Mouse (Mus musculus) G1E-ER4 (cell line): ENCODE data around the gene Brk1. TPM values are rescaled to one million over a fixed set of nuclear protein-coding genes. Genes with fewer than 3 reads are reported as not detected.

Experiments used
- GATA1 ChIP-seq: IDR thresholded peaks from one replicate; pipeline ENCODE4 v1.8.0; 2012; ENCODE audit warnings: low read length, inconsistent platforms
- polyA plus RNA-seq: library from polyadenylated mRNA; stranded (reverse); fragments of >175 nt; gene quantifications from 2 replicates; pipeline ENCODE4 v1.2.3, GENCODE M21; 2012

Brk1 gene
- polyA plus RNA-seq, 1 experiment, result 29.9 TPM

DNA sequence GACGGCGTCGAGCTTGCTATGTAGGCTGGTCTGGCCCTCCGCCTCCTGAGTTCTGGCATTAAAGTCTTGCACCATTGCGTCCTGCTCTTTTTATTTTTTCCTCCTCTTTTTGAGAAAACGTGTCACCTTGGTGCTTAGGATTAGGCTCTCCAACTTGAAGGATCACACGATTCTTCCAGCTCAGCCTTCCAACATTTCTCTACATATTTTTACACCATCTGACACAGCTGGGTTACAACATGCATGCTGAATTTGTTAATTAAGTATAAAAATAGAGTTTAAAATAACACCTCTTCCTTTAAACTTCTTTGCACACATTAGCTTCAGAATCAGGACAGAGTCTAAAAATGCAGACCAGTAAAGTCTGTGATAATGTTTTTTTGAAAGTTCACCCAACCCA lies 4.7 kb downstream of the Brk1 start:
- no peak for TF ChIP-seq GATA1

DNA sequence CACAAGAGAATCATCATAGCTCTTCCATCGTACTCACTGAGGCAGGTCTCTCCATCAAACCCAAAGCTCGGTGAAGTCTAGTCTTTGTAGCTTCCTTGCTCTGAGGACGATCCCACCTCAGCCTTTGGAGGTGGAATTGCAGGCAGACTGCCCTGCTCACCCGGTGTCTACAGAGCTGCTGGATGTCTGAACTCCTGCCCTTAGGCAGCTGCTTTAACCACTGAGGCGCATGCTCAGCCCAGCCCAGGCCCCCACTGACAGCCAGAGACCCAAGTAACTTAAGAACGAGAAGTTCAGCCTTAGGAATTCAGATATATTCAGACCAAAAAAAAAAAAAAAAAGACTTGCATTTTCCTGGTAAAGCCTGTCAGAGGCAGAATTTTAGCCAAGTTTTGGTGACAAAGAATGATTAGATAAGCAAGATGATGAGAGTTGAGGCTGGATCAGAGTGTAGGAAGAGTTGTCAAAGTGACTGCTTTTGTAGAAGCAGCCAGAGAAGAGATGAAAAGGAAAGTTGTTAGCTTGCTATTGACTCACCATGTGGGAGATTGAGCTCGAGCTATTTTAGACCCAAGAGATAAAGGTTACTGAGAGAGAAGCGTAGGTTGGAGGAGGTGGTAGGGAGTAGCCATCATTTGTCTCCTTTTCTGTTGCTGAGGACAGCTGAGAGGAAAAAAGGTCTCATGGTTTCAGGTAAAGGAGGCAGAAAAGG lies 7.8 kb downstream of the Brk1 start:
- no peak for TF ChIP-seq GATA1

DNA sequence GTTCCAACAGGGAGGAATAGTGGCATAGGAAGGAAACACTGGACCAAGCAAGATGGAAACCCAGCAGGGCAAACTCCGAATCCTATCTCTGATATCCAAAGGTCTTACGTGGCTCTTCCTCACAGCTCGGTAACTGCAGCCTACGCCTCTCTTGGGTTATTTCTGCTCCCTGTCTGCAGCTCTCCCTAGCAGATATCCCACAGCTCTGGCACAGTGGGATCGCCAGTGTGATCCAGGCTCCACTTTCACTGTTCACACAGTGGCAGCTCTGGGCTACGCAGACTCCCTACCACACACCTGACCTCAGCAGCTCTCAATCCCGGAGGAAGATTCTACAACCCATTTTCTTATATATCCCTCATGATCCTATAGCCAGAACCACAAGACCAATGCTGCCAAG lies 9.6 kb downstream of the Brk1 start:
- no peak for TF ChIP-seq GATA1

DNA sequence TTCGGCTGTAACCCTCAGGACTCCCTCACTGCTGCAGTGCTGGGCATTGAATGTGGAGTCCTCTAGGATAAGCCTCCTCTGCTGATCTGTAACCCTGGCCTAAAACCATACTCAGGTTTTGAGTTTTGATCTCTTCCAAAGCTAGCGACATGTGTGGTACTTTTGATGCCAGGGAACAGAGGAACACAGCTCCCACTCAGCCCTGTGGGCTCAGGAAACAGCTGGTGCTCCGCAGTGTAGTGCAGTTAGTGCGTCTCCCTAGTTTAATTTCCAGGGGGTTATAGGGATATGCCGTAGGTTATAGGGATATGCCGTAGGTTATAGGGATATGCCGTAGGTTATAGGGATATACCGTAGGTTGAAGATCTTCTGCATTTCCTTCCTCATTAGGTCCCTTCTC lies 10.4 kb downstream of the Brk1 start:
- no peak for TF ChIP-seq GATA1

DNA sequence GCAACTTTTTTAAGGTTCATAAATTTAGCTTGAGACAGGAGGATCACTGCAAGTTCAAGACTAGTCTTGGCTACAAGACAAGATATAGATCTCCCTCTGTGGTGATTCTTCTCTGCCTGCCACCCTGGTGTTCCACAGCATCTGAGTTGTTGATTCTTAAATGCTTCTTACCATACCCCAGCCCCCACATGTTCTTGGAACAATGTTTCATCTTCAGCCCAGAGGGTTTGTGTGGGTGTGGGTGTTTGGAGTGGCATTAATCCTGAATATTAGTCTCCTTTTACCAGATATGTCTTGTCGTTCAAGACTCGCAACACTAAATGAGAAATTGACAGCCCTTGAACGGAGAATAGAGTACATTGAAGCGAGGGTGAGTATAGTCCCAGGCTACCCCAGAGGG lies 10.9 kb downstream of the Brk1 start:
- TF ChIP-seq GATA1, result no peak

DNA sequence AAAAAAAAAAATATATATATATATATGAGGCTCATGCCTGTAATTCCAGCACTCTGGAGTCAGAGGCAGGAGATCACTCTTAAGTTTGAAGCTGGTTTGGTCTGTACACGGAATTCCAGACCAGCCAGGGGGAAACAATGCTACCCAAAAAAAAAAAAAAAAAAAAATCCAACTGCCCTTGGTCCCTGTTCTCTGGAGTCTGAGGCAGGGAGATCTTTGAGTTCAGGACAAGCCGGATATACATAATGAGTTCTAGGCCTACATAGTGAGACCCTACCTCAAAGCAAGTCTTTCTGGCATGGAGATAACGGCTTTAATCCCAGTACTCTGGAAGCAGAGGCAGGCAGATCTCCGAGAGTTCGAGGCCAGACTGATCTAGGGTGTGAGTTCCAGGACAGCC lies 18.8 kb downstream of the Brk1 start:
- TF ChIP-seq GATA1, result no peak

DNA sequence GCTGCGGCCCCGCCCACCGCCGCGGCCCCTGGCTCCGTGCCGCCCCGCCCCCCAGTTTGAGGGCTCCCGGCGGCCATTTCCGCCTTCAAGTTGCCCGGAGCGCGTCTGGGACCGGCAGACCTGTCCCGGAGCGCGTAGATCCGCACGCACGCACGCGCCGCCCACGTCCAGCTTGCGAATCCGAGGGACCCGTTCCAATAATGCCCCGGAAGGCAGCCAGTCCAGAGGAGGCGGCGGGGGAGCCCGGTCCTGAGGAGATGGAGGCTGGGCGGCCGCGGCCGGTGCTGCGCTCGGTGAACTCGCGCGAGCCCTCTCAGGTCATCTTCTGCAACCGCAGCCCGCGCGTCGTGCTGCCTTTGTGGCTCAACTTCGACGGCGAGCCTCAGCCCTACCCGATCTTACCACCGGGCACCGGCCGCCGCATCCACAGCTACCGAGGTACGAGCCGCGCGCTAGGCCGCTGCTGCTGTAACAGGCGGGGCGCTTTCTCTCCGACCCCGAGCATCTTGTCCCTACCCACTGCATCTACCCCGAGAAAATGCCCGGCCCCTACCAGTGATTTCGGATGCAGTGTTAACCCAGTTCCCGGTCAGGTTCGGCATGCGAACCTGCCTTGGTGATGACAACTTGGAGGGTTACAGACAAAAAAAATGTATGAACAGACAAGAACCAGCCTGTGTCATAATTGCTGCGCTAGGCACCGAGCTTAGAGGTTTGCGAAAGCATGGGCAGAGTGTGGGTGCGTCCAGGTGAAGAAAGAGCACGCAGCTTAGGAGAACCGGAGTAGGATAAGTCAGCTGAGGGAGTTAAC lies 19.6 kb downstream of the Brk1 start, which contains the start of gene Vhl:
Gene Vhl, plus strand, starts transcription at position 19 of the 811 bp plus-strand sequence.
- TF ChIP-seq GATA1, result no peak

DNA sequence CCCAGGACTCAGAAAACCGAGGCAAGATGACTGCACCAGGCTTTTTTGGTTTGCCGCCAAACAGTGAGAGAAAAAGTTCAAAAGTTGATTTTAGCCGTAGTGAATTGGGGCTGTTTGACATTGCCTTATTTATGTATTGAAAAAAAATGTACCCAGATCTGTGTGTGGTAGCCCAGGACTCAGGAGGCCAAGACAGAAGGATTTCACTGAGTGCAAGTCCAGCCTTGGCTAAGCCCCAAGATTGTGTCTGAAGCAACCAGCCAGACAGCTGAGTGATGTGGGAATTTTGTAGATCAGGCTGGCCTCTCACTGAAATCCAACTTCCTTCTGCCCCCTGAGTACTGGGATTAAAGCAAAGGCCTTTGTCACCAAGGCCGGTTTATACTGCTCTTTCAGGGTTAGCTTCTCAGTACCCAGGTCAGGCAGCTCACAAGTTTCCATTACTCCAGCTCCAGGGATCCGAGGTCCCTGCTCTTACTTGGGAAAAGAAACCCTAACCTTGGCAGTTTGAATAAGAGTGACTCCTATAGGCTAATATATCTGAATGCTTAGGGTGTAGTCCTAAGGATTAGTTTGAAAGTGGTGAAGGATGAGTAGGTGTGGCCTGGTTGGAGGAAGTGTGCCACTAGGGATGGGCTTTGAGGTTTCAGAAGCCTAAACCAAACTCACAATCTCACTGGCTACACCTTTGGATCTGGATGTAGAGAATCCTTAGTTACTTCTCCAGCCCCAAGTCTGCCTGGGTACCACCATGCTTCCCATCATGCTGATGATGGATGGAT lies 20.6 kb downstream of the Brk1 start:
- TF ChIP-seq GATA1, result no peak

DNA sequence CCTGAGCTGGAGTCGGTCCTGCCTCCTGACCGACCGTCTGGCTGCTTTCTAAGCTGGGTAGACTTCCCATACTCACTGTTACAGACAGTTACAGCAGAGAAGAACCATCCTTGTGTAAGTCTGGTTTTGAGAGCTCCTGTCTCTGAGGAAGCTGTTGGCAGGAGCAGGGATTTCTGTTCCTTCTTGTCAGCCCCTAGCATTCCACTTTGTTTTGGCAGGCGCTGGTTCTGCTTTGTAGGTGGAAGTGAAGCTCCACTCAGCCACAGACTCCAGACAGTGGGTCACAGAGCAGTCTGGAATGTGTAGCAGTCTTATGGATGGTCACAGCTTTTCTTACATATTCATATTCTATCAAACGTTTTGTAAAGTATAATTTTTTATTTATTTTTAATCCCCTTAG lies 25.8 kb downstream of the Brk1 start:
- TF ChIP-seq GATA1, result no peak

DNA sequence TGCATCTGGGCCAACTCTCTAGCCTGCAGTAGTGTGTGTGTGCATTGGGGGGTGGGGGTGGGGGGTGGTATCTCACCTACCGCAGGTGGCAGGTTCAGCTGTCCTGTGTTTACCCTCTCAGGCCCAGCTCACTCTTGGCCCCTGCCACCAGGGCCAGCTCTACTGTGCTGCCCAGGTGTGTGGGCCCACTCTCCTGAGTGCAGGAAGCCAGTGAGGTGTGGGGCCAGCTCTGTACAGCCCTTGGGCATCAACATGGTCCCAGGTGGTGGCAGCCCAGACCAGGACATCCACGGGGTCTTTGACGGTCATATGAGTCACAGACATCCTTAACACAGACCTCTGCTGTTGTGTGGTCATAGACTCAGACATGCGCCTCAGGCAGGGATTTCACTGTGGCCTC lies 28.3 kb downstream of the Brk1 start:
- TF ChIP-seq GATA1, result no peak

DNA sequence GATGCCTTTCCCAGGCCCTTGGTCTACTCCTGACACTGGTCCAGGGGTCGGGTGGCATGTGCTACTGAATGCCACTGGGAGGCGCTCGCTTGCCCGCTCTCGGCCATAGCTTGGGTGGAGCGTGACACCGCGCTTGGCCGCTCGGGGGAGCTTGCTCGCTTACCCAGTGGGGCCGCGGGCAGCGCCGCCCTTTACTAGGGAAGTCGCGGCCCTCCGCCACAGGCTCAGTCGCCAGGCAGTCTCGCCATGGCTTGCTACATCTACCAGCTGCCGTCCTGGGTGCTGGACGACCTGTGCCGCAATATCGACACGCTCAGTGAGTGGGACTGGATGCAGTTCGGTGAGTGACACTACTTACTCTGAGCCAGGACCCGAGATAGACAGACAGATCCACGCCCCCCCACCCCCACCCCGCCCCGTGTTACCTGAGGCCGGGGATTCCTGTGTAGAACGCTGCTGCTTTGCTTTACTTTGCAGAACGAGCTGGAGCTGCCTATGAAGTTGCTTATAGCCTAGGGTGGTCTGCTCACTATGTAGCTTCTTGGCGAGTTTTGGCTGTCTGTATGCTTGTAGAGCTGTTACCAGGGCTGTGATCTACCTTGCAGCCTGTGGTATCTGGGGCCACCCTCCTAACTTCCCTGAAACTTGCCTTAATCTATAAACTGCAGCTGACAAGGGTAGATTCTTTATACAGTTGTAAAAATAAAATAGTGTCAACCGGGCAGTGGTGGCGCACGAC lies 33.9 kb downstream of the Brk1 start, which contains the start of gene Irak2:
Gene Irak2, plus strand, starts transcription at position 166 of the 739 bp plus-strand sequence.
- TF ChIP-seq GATA1, result no peak

DNA sequence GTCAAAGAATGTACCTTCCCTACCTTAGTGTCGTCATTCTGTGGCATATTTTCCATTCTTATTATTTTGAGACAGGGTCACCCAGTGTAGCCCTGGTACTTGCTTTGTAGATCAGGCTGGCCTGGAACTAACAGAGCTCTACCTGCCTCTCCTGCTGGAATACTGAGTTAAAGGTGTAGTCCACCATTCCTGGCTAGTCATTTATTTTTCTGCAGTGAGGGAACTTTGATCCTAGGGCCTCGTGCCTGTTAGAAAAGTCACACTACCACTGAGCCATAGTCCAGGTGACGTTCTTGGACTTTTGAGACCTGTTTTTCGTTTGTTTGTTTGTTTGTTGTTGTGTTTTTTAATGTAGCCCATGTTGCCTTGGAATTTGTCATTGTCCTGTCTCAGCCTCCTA lies 34.6 kb downstream of the Brk1 start:
- TF ChIP-seq GATA1, result no peak

DNA sequence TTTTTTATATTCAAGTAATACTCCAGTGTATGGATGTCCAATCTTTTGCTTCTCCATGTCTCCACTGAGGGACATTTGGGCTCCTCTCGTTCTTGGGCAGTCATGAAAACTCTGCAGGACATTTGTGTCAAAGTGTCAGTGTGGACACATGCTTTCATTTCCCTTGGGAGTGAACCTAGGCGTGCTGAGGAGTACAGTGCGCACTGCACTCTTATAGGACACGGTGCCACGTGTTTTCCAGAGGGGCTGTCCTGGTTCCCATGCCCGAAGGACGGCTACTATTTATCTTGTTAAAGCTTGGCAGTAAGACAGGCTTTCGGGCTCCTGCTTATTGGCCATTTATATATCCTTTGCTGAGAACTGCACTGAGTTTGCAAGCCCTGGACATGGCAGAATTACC lies 38.0 kb downstream of the Brk1 start:
- no peak for TF ChIP-seq GATA1

DNA sequence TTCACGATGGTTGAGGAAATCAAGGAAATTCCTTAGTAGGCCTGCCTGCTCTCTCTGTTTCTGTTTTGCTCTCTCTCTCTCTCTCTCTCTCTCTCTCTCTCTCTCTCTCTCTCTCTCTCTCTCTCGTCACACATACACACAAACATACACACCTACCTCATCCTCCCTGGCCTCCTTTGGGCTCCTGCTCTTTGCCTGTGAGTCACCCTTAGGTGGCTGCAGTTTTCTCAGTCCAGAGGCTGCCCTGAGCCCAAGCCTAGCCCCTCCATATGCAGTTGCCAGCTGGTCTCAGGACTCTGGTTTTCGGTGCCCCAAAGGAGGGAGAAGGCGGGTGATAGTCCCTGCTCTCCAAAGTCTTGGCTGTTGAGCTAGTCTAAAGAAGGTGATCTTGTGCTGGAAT lies 38.4 kb downstream of the Brk1 start:
- no peak for TF ChIP-seq GATA1

DNA sequence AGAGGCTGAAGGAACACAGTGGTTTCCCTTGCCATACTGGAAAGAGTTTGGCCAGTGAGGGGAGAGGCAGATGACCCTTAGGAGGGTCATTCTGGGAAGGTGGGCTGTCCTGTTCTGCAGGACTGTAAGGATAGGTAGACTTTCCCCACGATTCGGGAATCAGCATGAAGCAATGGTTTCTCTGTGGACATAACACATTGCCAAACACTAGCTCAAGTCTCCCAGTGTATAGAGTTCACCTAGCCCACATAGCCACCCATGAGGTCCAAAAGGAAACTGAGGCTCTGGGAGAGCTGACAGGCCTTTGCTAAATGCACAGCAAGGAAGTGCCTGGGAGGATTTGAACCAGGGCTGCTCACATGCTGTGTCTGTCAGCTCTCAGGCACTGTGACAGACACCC lies 39.4 kb downstream of the Brk1 start:
- no peak for TF ChIP-seq GATA1

DNA sequence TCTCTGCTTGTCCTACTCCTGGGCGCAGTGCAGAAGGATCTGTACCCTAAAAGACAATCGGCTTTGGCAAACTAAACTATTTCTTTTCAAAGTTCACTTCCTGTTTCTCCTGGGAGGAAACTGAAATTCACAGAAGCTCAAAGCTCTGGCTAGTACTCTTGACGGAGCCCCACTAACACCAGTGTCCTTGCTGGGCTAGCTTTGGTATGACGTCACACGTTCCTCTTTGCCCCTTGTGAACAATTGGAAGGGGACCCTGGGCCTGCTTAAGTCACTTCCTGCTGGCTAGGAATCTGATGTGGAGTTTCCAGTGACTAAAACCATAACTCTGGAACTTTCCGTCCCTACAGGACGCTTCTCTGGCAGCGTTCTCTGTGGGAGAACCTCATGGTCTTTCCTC lies 40.2 kb downstream of the Brk1 start:
- no peak for TF ChIP-seq GATA1
